Mouse (Mus musculus): ENCODE measurements around the gene Nucks1.

Nucks1 gene

GRCm38 (mm10) chr1:131922100-131922499 lies 11.8 kb downstream of the Nucks1 start:
- no peak for DNase-seq

- no peak for DNase-seq
Observed at GRCm38 (mm10) chr1:131933471-131933870, 23.1 kb downstream of the Nucks1 start.

GRCm38 (mm10) chr1:131937659-131938305 lies 27.4 kb downstream of the Nucks1 start:
- peak; percentile 84 for DNase-seq

DNA sequence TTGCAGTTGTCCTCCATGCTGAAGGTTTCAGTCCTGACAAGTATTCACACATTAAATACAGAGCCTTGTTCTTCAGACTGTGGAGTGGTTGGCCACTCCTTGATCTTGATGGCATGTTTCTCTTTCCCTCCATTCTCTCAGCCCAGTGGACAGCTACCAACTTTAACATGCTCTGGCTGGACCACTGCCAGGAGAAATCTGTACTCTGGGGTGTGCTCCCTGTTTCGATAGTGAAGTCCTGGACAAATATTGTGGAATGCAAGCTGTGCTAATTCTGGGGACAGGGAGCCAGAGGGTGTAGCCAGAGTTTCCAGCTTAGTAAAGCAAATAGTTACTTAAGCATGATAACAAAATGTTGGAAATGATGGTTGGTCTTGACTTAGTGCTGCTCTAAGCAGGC lies 28.5 kb downstream of the Nucks1 start:
- DNase-seq, result peak; percentile 80

GRCm38 (mm10) chr1:131940711-131941244 lies 30.4 kb downstream of the Nucks1 start:
- DNase-seq, result peak; percentile 22

GRCm38 (mm10) chr1:131941501-131941900 lies 31.2 kb downstream of the Nucks1 start:
- no peak for DNase-seq

- DNase-seq, result no peak
Observed at GRCm38 (mm10) chr1:131942621-131943590, 32.6 kb downstream of the Nucks1 start.

GRCm38 (mm10) chr1:131945674-131946440 lies 35.5 kb downstream of the Nucks1 start:
- no peak for DNase-seq

DNA sequence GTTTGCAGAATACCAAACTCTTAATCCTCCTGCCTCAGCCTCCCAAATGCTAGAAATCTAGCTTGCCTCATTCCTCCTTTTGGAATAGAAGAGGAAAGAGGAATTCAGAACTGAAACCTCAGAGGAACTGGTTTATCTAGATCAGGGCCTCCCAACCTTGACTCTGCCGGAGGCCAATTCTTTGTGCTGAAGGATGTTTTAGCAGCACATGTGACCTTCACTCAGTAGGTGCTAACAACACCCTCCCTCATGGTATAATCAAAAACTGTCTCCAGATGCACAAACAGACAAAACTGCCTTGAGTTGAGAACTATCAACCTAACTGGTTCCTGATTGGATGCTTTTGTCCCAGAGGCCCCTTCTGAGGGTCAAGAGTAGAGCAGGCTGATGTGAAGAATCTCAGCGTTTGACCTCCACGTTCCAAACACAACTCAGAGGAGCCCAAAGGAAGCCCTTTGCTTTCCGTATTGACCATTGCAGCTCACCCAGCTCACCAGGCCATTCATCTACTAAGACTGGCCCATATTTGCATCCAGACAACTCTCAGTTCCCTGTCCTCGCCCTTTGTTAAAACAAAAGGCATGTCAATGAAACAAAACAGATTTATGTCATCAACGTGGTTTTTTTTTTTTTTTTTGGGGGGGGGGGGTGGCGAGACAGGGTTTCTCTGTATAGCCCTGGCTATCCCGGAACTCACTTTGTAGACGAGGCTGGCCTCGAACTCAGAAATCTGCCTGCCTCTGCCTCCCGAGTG lies 36.3 kb downstream of the Nucks1 start:
- no peak for DNase-seq

- DNase-seq, result no peak
Observed at GRCm38 (mm10) chr1:131947997-131948525, 37.7 kb downstream of the Nucks1 start.

- DNase-seq, result no peak
Observed at GRCm38 (mm10) chr1:131954242-131954865, 44.0 kb downstream of the Nucks1 start.

- no peak for DNase-seq
Observed at GRCm38 (mm10) chr1:131955131-131955757, 44.9 kb downstream of the Nucks1 start.

DNA sequence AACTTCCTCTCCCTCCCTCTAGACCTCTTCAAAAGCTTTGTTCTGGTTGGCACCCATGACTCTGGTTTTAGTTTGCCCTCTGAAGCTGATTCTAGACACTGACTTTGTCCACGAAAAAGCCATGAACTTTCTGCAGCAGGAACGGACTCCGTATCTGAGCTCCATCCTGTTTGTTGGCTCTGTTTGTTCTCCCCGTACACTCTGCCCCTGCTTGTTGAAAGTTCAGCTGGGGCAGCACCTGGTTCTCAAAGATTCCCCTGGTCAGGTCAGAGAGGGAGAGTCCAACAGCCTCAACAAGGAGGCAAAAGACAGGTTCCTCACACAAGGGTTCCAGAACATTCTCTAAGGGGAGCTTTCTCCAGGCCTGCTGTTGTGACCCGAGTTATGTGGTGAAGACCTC lies 47.1 kb downstream of the Nucks1 start:
- DNase-seq, result no peak

DNA sequence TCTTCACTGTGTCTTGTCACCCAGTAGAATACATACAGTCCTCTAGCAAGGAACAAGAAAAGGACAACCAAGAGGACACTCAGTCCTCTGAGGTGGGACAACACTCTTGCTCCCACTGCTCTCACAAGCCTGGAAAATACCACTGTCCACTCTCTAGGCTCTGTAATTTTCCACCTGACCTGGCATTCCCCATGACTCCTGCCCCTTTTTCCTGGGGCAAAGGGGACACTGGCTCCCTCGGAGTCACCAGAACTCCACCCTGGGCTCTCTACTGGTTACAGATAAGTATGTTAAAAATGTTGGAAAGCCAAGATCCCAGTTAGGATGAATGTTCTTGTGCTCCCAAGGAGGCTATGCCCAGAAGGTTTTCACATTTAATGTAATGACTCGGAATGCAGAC lies 50.7 kb downstream of the Nucks1 start:
- no peak for DNase-seq

DNA sequence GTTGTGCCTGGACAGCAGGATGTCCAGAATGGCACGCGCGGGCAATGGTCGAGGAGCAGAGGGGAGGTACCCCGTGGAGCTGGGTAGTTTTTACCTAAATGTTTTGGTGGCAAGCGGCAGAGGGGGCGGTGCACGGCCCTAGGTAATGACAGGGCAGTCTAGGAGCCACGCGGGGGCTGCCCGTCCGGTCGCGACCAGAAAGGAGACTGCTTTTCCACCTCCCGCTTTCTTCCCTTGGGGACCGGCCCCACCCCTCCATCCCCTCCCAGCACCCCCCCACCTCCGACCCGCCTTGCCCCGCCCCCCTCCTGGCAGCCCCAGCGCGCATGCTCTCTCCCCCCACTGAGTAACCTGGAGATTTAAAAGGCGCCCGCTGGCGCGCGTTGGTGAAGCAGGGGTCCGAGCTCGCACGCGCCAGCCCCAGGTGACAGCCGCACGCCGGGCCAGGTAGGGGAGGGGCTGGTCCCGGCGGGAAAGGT lies 52.3 kb downstream of the Nucks1 start, which contains the start of gene Slc45a3:
Slc45a3 (plus strand) TSS at position 362 of the 479 bp plus-strand sequence.
- DNase-seq, result peak; percentile 38

DNA sequence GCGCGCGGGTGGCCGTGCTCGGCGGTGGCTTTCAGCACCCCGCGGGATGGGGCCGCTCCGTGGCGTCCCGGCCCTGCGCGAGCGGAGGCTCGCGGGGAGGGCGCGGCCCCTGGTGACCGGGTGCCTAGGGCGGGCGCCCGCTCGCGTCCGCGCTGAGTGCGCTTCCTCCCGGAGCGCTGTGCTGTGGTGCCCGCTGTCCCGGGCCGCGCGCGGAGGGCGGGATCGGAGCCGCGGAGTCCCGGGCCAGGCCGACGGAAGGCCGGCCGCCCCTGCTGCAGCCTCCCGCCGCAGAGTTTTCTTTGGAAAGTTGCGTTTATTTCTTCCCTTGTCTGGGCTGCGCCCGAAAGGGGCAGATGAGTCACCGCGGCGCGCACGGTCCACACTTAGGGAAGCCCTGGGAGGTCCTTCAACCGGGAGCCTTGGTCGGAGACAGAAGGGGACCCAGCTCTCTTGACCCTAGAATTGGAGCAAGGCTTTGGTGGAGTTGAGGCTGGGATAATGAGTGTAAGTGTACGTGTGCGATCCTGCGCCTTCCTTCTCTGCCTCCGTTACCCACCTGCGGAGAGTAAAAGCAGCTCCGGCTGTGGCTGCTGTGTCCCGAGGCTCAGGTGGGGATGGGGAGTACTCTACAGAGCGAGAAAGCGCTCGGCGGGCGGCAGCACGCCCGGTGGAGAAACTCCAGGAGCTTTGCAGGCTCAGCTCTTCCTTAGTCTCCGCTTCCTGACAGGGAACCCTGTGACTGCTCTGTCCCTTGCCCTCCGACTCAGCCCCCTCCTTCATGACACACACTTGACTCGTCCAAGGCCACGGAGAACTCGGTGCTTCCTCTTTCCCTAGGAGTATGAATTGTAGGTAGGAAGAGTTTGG lies 53.0 kb downstream of the Nucks1 start:
- no peak for DNase-seq

- no peak for DNase-seq
Observed at GRCm38 (mm10) chr1:131964100-131964499, 53.8 kb downstream of the Nucks1 start.

DNA sequence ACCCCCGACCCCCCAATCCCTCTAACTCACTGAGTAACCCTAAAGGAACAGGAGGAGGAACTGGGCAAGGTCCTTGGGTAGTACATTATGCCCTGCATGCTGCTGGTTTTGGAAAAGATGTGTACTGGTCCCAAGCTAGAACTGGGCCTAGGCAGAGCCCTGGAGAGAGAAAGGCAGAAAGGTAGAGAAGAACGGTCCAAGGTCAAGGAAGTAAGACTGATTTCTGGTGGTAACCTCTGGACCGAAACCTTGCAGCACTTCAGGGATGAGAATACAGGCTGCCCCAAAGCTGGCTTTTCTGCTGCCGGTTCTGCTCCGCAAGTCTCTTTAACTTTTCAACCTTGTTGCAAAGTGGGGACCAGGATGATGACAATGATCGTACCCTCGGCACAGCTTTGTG lies 54.2 kb downstream of the Nucks1 start:
- DNase-seq, result no peak

DNA sequence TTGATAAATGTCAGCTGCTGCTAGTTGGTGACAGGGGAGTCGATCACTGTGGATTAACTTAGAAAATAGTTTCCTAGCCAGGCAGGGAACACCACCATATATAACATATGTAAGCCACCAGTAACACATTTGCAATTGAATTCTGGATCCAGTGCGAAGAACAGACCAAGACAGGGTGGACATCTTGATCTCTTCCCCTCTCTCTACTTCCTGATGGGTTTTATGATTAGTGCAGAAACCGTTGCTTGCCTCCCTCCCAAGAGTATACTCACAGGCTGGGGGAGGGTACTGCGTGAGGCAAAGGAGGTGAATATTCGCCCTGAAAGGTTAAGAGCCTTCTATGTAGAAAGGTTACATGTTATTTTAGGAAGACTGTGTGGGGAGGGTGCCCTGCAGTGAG lies 55.5 kb downstream of the Nucks1 start:
- no peak for DNase-seq

DNA sequence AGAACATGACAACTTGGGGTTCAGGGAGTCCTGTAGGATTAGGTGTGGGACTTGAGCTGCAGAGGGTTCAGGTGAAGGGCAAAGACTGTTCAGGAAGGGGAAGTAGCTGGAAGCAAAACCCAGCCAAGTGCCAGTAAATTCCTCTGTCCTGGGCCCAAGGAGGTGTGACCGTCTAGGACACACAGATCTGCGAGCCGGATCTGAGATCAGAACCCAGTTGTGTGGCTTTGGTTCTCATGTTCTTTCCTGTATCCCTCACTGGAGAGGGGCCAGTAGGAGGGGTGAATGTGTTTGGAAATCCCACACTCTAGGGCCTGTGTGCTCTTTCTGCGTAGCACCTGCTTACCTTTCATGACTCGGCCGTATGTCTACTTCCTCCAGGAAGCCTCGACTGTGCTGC lies 57.0 kb downstream of the Nucks1 start:
- peak; percentile 67 for DNase-seq

Data from lung, postnatal 36 days (tissue).